Mouse (Mus musculus): ENCODE data around the gene Srebf1. TPM values are rescaled to one million over a fixed set of nuclear protein-coding genes. Genes with fewer than 3 reads are reported as not detected.

The Srebf1 gene
- 85.5 and 89.3 TPM in 2 replicates for polyA plus RNA-seq (2012; rRNA removed)

DNA sequence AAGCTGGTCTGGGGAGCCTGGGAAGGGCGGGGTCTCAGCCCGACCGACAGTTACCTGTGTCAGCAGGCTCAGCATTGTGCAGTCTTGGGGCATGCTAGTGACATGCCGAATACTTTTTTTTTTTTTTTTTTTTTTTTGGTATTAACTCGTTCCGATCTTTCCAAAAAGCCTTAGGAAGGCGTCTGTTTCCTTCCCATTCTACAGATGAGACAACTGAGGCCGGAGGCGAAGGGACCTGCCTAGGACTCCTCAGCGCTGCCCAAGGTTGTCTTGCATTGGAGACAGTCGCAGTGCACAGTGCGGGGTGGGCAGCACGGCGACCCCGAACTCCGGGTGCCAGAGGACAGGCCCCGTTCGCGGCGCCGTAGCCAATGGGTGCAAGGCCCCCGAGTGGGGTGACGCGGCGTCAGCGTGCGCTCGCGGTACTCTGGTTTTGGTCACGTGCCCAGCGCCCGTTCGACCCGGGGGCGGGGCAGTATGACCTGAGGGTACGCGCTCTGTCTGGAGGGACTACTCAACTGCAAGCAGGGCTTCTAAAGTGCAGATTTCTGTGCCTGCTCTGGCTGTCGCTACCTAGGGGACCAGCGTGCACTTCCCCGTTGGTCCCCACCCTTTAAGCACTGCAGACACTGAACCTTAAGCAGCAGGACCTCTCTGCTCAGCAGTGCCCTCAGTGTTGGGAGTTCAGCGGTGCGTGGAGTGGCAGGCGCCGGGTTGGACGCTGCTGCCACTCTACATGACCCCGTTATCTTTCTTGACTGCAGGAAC lies at the start of gene Srebf1:
Gene Srebf1 (minus strand): TSS at position 113 of the 768 bp plus-strand sequence.

Other genes starting within 250 kb of the Srebf1 start
- 505 and 586 TPM in 2 replicates for gene Pemt, start 176.1 kb downstream of the Srebf1 start, polyA plus RNA-seq (2012; rRNA removed)
- 4.6 and 5.8 TPM in 2 replicates for gene Rai1, start 117.6 kb downstream of the Srebf1 start, polyA plus RNA-seq (2012; rRNA removed)
- 4.7 and 5.0 TPM in 2 replicates for gene Tom1l2, start 130.3 kb upstream of the Srebf1 start, polyA plus RNA-seq (2012; rRNA removed)
- gene Drc3, start 130.7 kb upstream of the Srebf1 start, polyA plus RNA-seq (2012; rRNA removed): 0.46 and 0.56 TPM in 2 replicates
- 6.2 and 7.4 TPM in 2 replicates for gene Gid4, start 194.6 kb upstream of the Srebf1 start, polyA plus RNA-seq (2012; rRNA removed)
- gene Atpaf2, start 195.9 kb upstream of the Srebf1 start, polyA plus RNA-seq (2012; rRNA removed): 17.4 and 18.0 TPM in 2 replicates
- gene Drg2, start 232.0 kb upstream of the Srebf1 start, polyA plus RNA-seq (2012; rRNA removed): 22.4 and 24.7 TPM in 2 replicates
- 0.16 and 0.23 TPM in 2 replicates for gene Myo15, start 246.8 kb upstream of the Srebf1 start, polyA plus RNA-seq (2012; rRNA removed)